Mouse (Mus musculus) G1E-ER4 (cell line): ENCODE data around the gene Lbx2. TPM values are rescaled to one million over a fixed set of nuclear protein-coding genes. Genes with fewer than 3 reads are reported as not detected.

Source experiments
- GATA1 ChIP-seq: IDR thresholded peaks from one replicate; pipeline ENCODE4 v1.8.0; 2012; ENCODE audit warnings: low read length, inconsistent platforms
- polyA plus RNA-seq: library from polyadenylated mRNA; stranded (reverse); fragments of >175 nt; gene quantifications from 2 replicates; pipeline ENCODE4 v1.2.3, GENCODE M21; 2012

Gene Lbx2
- polyA plus RNA-seq, result 0.10 and 0.13 TPM in 2 replicates

- TF ChIP-seq GATA1, result no peak
These were observed at the start of gene Lbx2 for GRCm38 (mm10) chr6:83086121-83087035. TSS of gene Lbx2 (plus strand) at chr6:83086367.

GRCm38 (mm10) chr6:83037188-83037587 is 49.0 kb upstream of the Lbx2 start:
- TF ChIP-seq GATA1, result no peak

DNA sequence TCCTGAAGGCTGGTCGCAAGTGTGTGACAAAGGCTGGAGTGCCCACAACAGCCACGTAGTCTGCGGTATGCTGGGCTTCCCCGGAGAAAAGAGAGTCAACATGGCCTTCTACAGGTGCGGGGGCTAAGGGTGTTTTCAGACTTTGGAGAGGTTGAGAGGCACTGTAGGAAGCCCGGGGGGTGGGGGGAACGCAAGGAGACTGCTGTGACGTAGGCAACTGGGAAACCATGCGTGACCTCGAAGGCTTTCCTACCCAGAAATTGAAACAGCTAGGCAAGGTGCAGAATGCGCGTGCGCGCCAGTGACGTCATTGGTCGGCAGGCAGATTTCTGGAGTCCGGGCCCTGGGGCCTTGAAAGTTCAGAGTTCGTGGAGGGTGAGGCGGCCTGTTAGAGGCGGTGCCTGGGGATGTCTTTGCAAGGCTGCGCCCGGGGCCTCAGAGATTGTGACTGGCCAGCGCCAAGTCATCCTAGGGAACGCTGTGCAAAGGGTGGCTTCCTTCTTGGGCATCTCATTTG is 47.6 kb upstream of the Lbx2 start:
- TF ChIP-seq GATA1, result no peak

DNA sequence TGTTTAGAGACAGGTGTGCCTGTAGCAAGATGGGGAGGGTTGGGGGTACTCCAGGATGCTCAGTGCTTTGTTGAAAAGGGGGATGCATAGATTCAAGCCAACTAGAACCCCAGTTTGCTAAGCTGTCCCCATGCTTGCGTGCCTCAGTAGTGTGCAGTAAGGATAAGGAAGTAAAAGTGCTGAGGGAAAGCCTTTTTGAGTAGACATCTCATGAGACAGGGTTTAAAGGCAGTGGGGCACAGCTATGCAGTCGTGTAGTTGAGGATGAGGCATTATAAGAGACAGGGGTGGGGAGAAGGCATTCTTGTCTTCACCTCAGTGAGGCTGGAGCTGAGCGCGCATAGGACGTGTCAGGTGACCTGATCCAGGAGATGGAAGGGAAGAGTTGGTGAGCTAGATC is 45.6 kb upstream of the Lbx2 start:
- no peak for TF ChIP-seq GATA1

GRCm38 (mm10) chr6:83043561-83043960 is 42.6 kb upstream of the Lbx2 start:
- no peak for TF ChIP-seq GATA1

- TF ChIP-seq GATA1, result no peak
These were observed 42.2 kb upstream of the Lbx2 start for GRCm38 (mm10) chr6:83043993-83044392.

DNA sequence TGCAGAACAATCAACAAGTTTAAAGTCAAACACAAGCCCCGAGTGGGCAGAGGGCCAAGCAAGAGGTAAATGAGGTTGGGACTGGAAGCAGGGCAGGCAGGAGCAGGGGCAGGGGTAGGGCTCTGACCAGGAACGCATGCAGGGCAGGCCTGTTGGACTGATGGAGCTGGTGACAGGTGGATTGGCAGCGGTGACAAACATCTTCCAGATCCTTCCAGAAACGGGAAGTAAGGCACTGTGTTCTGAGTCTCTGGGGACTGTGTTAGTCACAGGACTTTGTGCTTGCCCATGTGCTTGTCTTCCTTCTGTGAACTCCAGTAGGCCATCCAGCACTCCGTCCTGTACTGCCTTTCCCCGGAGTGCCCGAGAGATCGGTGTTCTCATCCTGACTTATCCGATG is 41.4 kb upstream of the Lbx2 start:
- no peak for TF ChIP-seq GATA1

GRCm38 (mm10) chr6:83049367-83049766 is 36.8 kb upstream of the Lbx2 start:
- no peak for TF ChIP-seq GATA1

DNA sequence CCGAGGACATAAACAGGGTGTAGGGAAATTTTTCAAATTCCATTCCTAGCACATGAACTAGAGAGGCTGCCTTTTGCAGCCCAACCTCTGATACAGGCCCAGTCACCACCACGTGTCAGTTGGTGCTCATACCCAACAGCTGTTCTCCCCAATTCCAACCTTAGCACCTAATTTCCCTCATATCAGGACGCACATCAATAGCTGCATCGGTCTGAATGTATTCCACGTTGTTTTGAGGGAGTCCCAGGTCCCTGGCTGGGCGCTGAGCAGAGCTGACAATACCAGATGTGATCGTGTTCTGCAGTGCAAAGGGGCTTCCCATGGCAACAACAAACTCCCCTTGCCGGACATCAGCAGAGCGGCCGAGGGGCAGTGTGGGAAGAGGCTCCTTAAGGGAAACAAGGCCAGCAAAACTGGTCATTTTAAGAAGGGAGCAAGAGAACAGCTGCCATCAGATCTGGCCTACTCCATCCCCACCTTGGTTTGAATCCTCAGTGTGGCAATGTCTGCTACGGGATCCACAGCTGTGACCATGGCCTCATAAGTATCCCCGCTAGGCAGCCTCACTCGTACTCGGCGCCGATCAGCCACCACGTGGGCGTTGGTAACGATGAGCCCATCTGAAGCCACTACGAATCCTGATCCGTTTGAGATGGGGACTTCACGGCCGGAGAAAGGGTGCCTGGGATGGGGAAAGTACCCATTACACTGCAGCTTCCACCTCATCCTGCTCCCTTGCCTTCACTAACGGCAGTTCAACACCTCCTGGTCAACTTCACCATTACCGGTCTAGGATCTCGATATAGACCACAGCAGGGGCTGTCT is 32.8 kb upstream of the Lbx2 start:
- no peak for TF ChIP-seq GATA1

GRCm38 (mm10) chr6:83054074-83054851 is 31.9 kb upstream of the Lbx2 start, which contains the start of gene Aup1:
TSS of gene Aup1 (plus strand) at chr6:83054521.
- TF ChIP-seq GATA1, result no peak

GRCm38 (mm10) chr6:83054871-83055431 is 31.2 kb upstream of the Lbx2 start, which contains the start of gene Htra2:
TSS of gene Htra2 (minus strand) at chr6:83055273.
- TF ChIP-seq GATA1, result no peak

DNA sequence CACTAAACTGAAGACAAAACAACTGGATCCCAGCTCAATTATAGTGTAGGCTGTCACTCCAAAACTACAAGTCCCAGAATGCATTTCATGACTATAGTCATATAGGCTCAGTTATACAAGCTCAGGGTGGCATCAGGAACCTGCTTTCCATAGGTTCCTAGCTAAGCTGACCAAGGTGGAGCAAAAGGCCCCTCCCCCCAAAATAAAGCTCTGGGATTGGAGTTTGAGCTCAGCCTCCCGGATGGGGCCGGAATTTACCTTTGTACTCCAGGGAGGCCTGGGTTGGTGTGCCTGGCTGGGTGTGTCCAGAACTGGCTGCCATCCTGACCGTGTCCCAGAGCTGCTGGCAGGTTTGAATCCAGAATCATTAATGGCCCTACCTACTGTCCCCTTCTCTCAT is 28.4 kb upstream of the Lbx2 start, which contains the start of gene Dqx1:
Dqx1 (plus strand) TSS at position 55 of the 400 bp plus-strand sequence.
- no peak for TF ChIP-seq GATA1

DNA sequence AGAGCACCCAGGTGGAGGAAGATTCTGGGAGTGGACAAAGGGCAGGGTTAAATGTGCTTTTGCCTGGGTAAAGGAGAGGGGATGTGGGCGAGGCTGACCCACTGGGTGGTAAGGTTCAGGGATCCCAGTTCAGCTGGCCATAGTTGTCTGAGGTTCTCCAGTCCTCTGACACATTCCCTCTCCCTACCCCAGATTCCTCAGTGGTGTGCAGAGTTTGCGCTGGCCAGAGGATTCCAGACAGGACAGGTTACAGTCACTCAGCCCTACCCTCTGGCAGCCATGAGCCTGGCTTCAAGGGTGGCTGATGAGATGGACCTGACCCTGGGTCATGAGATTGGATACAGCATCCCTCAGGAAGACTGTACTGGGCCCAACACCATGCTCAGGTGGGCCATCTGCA is 27.4 kb upstream of the Lbx2 start:
- no peak for TF ChIP-seq GATA1

- no peak for TF ChIP-seq GATA1
These were observed 20.2 kb upstream of the Lbx2 start for GRCm38 (mm10) chr6:83065995-83066394.

- TF ChIP-seq GATA1, result no peak
These were observed 19.7 kb upstream of the Lbx2 start for GRCm38 (mm10) chr6:83066441-83066840.
